Mouse (Mus musculus): ENCODE measurements at regions not wholly inside any gene's neighbourhood (a gene's known extent, or its start where the extent isn't known, plus 50 kb on each side); places are given as distances from the start of the nearest gene placed in this dataset.

DNA sequence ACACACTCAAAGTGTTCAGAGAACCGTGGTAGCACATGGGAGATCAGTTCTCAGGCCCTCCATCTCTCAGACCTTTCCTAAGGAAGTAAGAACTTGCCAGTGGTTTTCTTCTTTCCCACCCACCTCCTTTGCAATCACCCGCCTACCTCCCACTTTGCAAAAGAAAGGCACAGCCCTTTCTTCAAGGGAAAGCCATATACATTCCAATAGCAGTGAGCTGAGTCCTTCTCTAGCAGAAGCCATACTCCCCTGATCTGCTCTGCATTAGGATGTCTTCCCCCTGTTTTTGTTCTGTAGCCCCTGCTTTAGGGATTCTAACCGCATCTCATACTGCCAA is 99.1 kb downstream of the Rnd3 start:
- Histone ChIP-seq H3K27me3 (ENCODE audit: control insufficient read depth, insufficient read depth, low read length) (no peaks in the 10 kb centered on the region), H3K9ac (ENCODE audit: low read depth, low read length, severe bottlenecking) (no peak overlapping the region), H3K27ac (replicated peaks; ENCODE audit: low read depth, low read length) (no peak overlapping the region), H3K9me3 (ENCODE audit: control insufficient read depth, low read length) (no peaks in the 10 kb centered on the region), H3K4me1 (ENCODE audit: control insufficient read depth, insufficient read depth, low read length) (no peaks in the 10 kb centered on the region), H3K4me3 (replicated peaks; ENCODE audit: low read length) (no peak overlapping the region), H3K4me2 (replicated peaks; ENCODE audit: low read depth, low read length, severe bottlenecking) (no peak overlapping the region), H3K36me3 (ENCODE audit: control insufficient read depth, insufficient read depth, low read length) (no peaks in the 10 kb centered on the region)
- no peak for DNase-seq (ENCODE audit: low spot score)
- WGBS = 53% methylated on average over 3 of the region's 3 CpGs
- no peak for ATAC-seq (ENCODE audit: low FRiP score, low read depth)
- TF ChIP-seq POLR2A (IDR thresholded peaks at IDR 0.05; ENCODE audit: borderline replicate concordance, extremely low read depth, insufficient read depth, insufficient read length) = no peak

DNA sequence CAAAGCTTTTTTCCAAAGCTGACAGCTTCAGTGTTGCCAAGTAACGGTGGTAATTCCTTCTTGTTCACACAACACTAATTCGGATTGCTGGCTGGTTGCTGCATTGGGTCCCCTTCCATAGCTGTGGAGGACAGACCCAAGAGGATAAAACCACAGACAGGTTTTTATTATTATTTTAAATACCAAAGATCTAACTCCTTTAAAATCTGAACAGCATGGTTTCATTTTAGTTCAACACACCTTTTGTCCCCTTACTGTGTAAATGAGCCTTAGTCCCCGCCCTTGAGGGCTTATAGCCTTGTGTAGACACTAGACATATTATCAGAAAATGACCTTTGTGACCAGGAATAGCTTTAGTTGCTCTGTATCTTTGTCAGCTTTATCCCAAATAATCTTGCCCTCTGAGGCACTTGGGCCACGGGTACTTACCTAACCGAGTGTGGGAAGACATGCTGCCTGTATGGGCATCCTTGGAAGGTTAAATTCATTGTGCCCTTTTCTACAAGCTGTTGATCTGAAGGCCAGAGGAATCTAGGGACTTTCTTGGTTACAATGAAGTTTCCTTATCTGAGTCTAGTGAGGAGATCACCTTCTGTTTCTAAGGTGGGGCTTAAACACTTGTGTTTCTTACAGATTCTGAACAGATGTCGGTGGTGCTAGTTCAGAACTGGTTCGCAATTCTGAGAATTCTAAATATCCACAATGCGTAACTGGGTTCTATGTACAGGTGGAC is 99.6 kb downstream of the Rnd3 start:
- no peaks in the 10 kb centered on the region for H3K9me3 ChIP-seq (ENCODE audit: control insufficient read depth, low read length)
- no peak overlapping the region for H3K4me3 ChIP-seq (replicated peaks; ENCODE audit: low read length)
- 64% methylated on average over 8 of the region's 8 CpGs for WGBS
- H3K4me2 ChIP-seq (replicated peaks; ENCODE audit: low read depth, low read length, severe bottlenecking) = no peak overlapping the region
- TF ChIP-seq POLR2A (IDR thresholded peaks at IDR 0.05; ENCODE audit: borderline replicate concordance, extremely low read depth, insufficient read depth, insufficient read length) = no peak
- H3K36me3 ChIP-seq (ENCODE audit: control insufficient read depth, insufficient read depth, low read length) = no peaks in the 10 kb centered on the region
- no peaks in the 10 kb centered on the region for H3K27me3 ChIP-seq (ENCODE audit: control insufficient read depth, insufficient read depth, low read length)
- H3K27ac ChIP-seq (replicated peaks; ENCODE audit: low read depth, low read length) = no peak overlapping the region
- ATAC-seq (ENCODE audit: low FRiP score, low read depth) (no peak), DNase-seq (ENCODE audit: low spot score) (no peak)
- H3K9ac ChIP-seq (ENCODE audit: low read depth, low read length, severe bottlenecking) = no peak overlapping the region
- no peaks in the 10 kb centered on the region for H3K4me1 ChIP-seq (ENCODE audit: control insufficient read depth, insufficient read depth, low read length)

- no peaks in the 10 kb centered on the region for H3K36me3 ChIP-seq (ENCODE audit: control insufficient read depth, insufficient read depth, low read length)
- WGBS = 75% methylated on average over 5 of the region's 5 CpGs
- H3K9me3 ChIP-seq (ENCODE audit: control insufficient read depth, low read length) = no peaks in the 10 kb centered on the region
- no peaks in the 10 kb centered on the region for H3K4me1 ChIP-seq (ENCODE audit: control insufficient read depth, insufficient read depth, low read length)
- no peak overlapping the region for H3K9ac ChIP-seq (ENCODE audit: low read depth, low read length, severe bottlenecking)
- H3K4me2 ChIP-seq (replicated peaks; ENCODE audit: low read depth, low read length, severe bottlenecking) = no peak overlapping the region
- TF ChIP-seq POLR2A (IDR thresholded peaks at IDR 0.05; ENCODE audit: borderline replicate concordance, extremely low read depth, insufficient read depth, insufficient read length) = no peak
- ATAC-seq (ENCODE audit: low FRiP score, low read depth) (no peak), DNase-seq (ENCODE audit: low spot score) (no peak)
- no peak overlapping the region for H3K4me3 ChIP-seq (replicated peaks; ENCODE audit: low read length)
- H3K27ac ChIP-seq (replicated peaks; ENCODE audit: low read depth, low read length) = no peak overlapping the region
- H3K27me3 ChIP-seq (ENCODE audit: control insufficient read depth, insufficient read depth, low read length) = no peaks in the 10 kb centered on the region
Measured at GRCm38 (mm10) chr2:51047520-51047919, 101.4 kb downstream of the Rnd3 start.

DNA sequence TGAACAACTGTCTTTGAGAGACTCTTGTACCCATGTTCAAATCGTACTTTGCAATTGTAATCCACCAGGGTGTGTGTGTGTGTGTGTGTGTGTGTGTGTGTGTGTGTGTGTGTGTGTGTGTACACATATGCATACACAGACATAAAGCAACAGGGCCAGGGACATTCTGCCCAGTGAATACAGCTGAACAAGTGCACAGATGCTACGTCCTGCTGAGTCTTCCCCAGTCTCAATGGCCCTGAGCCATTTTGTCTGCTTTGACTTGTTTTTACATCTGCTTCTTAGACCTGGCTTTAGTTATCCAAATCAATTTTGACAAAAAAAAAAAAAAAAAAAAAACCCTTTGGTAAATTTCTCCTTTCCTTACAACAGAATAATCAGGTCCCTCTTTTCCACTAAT is 103.3 kb downstream of the Rnd3 start:
- Histone ChIP-seq H3K4me1 (ENCODE audit: control insufficient read depth, insufficient read depth, low read length) (no peaks in the 10 kb centered on the region), H3K27ac (replicated peaks; ENCODE audit: low read depth, low read length) (no peak overlapping the region), H3K4me2 (replicated peaks; ENCODE audit: low read depth, low read length, severe bottlenecking) (no peak overlapping the region), H3K27me3 (ENCODE audit: control insufficient read depth, insufficient read depth, low read length) (no peaks in the 10 kb centered on the region), H3K9ac (ENCODE audit: low read depth, low read length, severe bottlenecking) (no peak overlapping the region), H3K4me3 (replicated peaks; ENCODE audit: low read length) (no peak overlapping the region), H3K9me3 (ENCODE audit: control insufficient read depth, low read length) (no peaks in the 10 kb centered on the region), H3K36me3 (ENCODE audit: control insufficient read depth, insufficient read depth, low read length) (no peaks in the 10 kb centered on the region)
- DNase-seq (ENCODE audit: low spot score) (no peak), ATAC-seq (ENCODE audit: low FRiP score, low read depth) (no peak)
- no peak for TF ChIP-seq POLR2A (IDR thresholded peaks at IDR 0.05; ENCODE audit: borderline replicate concordance, extremely low read depth, insufficient read depth, insufficient read length)
- WGBS = 82% methylated on average over 2 of the region's 2 CpGs

GRCm38 (mm10) chr2:51041101-51041500 is 107.8 kb downstream of the Rnd3 start:
- no peaks in the 10 kb centered on the region for H3K36me3 ChIP-seq (ENCODE audit: control insufficient read depth, insufficient read depth, low read length)
- no peaks in the 10 kb centered on the region for H3K4me1 ChIP-seq (ENCODE audit: control insufficient read depth, insufficient read depth, low read length)
- TF ChIP-seq POLR2A (IDR thresholded peaks at IDR 0.05; ENCODE audit: borderline replicate concordance, extremely low read depth, insufficient read depth, insufficient read length) = no peak
- H3K27me3 ChIP-seq (ENCODE audit: control insufficient read depth, insufficient read depth, low read length) = no peaks in the 10 kb centered on the region
- H3K27ac ChIP-seq (replicated peaks; ENCODE audit: low read depth, low read length) = no peak overlapping the region
- no peak overlapping the region for H3K9ac ChIP-seq (ENCODE audit: low read depth, low read length, severe bottlenecking)
- no peak for DNase-seq (ENCODE audit: low spot score)
- 44% methylated on average over 7 of the region's 7 CpGs for WGBS
- ATAC-seq (ENCODE audit: low FRiP score, low read depth) = no peak
- H3K4me2 ChIP-seq (replicated peaks; ENCODE audit: low read depth, low read length, severe bottlenecking) = no peak overlapping the region
- no peaks in the 10 kb centered on the region for H3K9me3 ChIP-seq (ENCODE audit: control insufficient read depth, low read length)
- H3K4me3 ChIP-seq (replicated peaks; ENCODE audit: low read length) = no peak overlapping the region

DNA sequence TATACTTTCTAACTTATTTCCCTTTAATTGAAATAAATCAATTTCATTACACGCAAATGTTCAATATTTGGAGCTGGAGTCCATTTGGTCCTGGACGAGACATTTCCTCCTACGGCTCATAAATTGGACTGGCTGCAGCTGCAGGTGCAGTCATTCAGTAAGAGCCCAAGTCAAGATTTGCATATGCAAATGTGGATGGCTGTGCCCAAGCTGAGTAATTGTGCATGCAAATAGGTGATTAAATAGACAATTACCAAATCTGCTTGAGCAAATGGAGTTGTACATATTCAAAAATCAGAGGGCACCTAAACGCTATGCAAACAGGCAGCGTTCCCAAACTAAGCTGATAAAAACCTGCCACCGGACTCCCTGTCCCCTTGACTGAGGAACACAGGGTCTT is 110.2 kb downstream of the Rnd3 start:
- no peak for TF ChIP-seq POLR2A (IDR thresholded peaks at IDR 0.05; ENCODE audit: borderline replicate concordance, extremely low read depth, insufficient read depth, insufficient read length)
- Histone ChIP-seq H3K4me1 (ENCODE audit: control insufficient read depth, insufficient read depth, low read length) (no peaks in the 10 kb centered on the region), H3K27ac (replicated peaks; ENCODE audit: low read depth, low read length) (no peak overlapping the region), H3K36me3 (ENCODE audit: control insufficient read depth, insufficient read depth, low read length) (no peaks in the 10 kb centered on the region), H3K9me3 (ENCODE audit: control insufficient read depth, low read length) (no peaks in the 10 kb centered on the region), H3K9ac (ENCODE audit: low read depth, low read length, severe bottlenecking) (no peak overlapping the region), H3K4me3 (replicated peaks; ENCODE audit: low read length) (no peak overlapping the region), H3K27me3 (ENCODE audit: control insufficient read depth, insufficient read depth, low read length) (no peaks in the 10 kb centered on the region), H3K4me2 (replicated peaks; ENCODE audit: low read depth, low read length, severe bottlenecking) (no peak overlapping the region)
- 73% methylated on average over 6 of the region's 6 CpGs for WGBS
- ATAC-seq (ENCODE audit: low FRiP score, low read depth) (no peak), DNase-seq (ENCODE audit: low spot score) (no peak)
